Mouse (Mus musculus) embryonic facial prominence, embryonic 11.5 days (tissue): ENCODE data around the gene Rufy4. TPM values are rescaled to one million over a fixed set of nuclear protein-coding genes. Genes with fewer than 3 reads are reported as not detected.

Experiments used
- ATAC-seq: fragments of 200-750 bp; cut with Nextera tagmentation; replicated peaks from 2 replicates; pipeline ENCODE4 v1.8.0; 2017; ENCODE audit warnings: low read depth; ENCODE audit not compliant: insufficient number of reproducible peaks, low FRiP score, low TSS enrichment
- DNase-seq: peaks from one replicate; pipeline ENCODE4 v3.0.0-alpha.2; 2015; ENCODE audit warnings: low spot score
- H3K27ac ChIP-seq: fragments of 300-500 bp; sonication (generic); replicated peaks from 2 replicates; pipeline ENCODE4 v1.5.1; 2014; ENCODE audit warnings: mild to moderate bottlenecking, low read depth, low read length, control low read depth
- H3K27me3 ChIP-seq: fragments of 300-500 bp; sonication (generic); 2 replicates; pipeline ENCODE4 v1.6.1; 2014; ENCODE audit warnings: mild to moderate bottlenecking, low read length, moderate library complexity, mixed read lengths; ENCODE audit not compliant: control insufficient read depth, insufficient read depth
- H3K36me3 ChIP-seq: fragments of 300-500 bp; sonication (generic); replicated peaks from 2 replicates; pipeline ENCODE4 v1.6.1; 2014; ENCODE audit warnings: low read depth, mild to moderate bottlenecking, low read length, moderate library complexity, mixed read lengths; ENCODE audit not compliant: control insufficient read depth, insufficient read depth
- H3K4me1 ChIP-seq: fragments of 300-500 bp; sonication (generic); 2 replicates; pipeline ENCODE4 v1.6.1; 2014; ENCODE audit warnings: low read length, mixed read lengths; ENCODE audit not compliant: control insufficient read depth, insufficient read depth
- H3K4me2 ChIP-seq: fragments of 300-500 bp; sonication (generic); 2 replicates; pipeline ENCODE4 v1.6.1; 2014; ENCODE audit warnings: low read depth, mild to moderate bottlenecking, control low read depth, low read length, moderate library complexity
- H3K4me3 ChIP-seq: fragments of 300-500 bp; sonication (generic); 2 replicates; pipeline ENCODE4 v1.5.1; 2014; ENCODE audit warnings: low read depth, low read length, control low read depth
- H3K9ac ChIP-seq: fragments of 300-500 bp; sonication (generic); replicated peaks from 2 replicates; pipeline ENCODE4 v1.6.1; 2014; ENCODE audit warnings: mild to moderate bottlenecking, control low read depth, low read length
- H3K9me3 ChIP-seq: fragments of 300-500 bp; sonication (generic); replicated peaks from 2 replicates; pipeline ENCODE4 v1.6.1; 2016; ENCODE audit warnings: mild to moderate bottlenecking, low read length, inconsistent platforms, mixed read lengths; ENCODE audit not compliant: control insufficient read depth
- WGBS: fragments of 180-500 bp; shearing (Covaris S2); extraction: QIAGEN DNeasy Blood & Tissue Kit; methylation state at CpG from one replicate; pipeline ENCODE4 v1.1.7; 2014; 5-methylcytosine and 5-hydroxymethylcytosine counted together
- polyA plus RNA-seq: library from polyadenylated mRNA; unstranded; fragments of >200 nt; fragmentation: Nextera tagmentation; extraction: Ambion mirVana; gene quantifications from 2 replicates; pipeline ENCODE4 v1.2.1, GENCODE M21; 2014

Rufy4 gene
- polyA plus RNA-seq, 1 experiment from 2014 or later: 0.11 TPM

- H3K4me1 ChIP-seq: peaks cover 7% of the 10 kb centered on the region
These were observed 15.7 kb upstream of the Rufy4 start for GRCm38 (mm10) chr1:74109670-74110069.

GRCm38 (mm10) chr1:74110932-74111695 lies 14.2 kb upstream of the Rufy4 start:
- H3K36me3 ChIP-seq: no peaks in the 10 kb centered on the region
- peak overlapping the region; percentile 56; the same call in 1 of the 2 replicates for H3K27ac ChIP-seq
- 4% methylated on average over 8 of the region's 8 CpGs for WGBS
- DNase-seq: peak; percentile 71
- H3K27me3 ChIP-seq: no peaks in the 10 kb centered on the region
- no peak overlapping the region for H3K4me2 ChIP-seq
- H3K4me1 ChIP-seq: peaks cover 7% of the 10 kb centered on the region
- H3K4me3 ChIP-seq: no peak overlapping the region
- ATAC-seq: peak; percentile 78
- H3K9ac ChIP-seq: 0 out of 2 replicates have a peak overlapping the region, but pooled peaks have one; percentile 18
- no peaks in the 10 kb centered on the region for H3K9me3 ChIP-seq

More at GRCm38 (mm10) chr1:74109670-74110069, 15.7 kb upstream of the Rufy4 start:
- Histone ChIP-seq H3K9me3 (no peaks in the 10 kb centered on the region), H3K4me2 (no peak overlapping the region), H3K36me3 (no peaks in the 10 kb centered on the region), H3K27me3 (no peaks in the 10 kb centered on the region), H3K9ac (no peak overlapping the region), H3K27ac (no peak overlapping the region), H3K4me3 (no peak overlapping the region)
- WGBS: 55% methylated on average over 2 of the region's 2 CpGs
- ATAC-seq: no peak
- no peak for DNase-seq

- WGBS: 14% methylated on average over 6 of the region's 6 CpGs
- peaks cover 7% of the 10 kb centered on the region for H3K4me1 ChIP-seq
- ATAC-seq: no peak; the same call in none of the 2 replicates
These were observed 13.7 kb upstream of the Rufy4 start for GRCm38 (mm10) chr1:74111696-74112030.

GRCm38 (mm10) chr1:74113071-74113470 lies 12.3 kb upstream of the Rufy4 start:
- H3K4me3 ChIP-seq: no peak overlapping the region
- no peaks in the 10 kb centered on the region for H3K9me3 ChIP-seq
- H3K4me2 ChIP-seq: no peak overlapping the region
- no peak overlapping the region for H3K9ac ChIP-seq
- H3K4me1 ChIP-seq: peaks cover 7% of the 10 kb centered on the region
- H3K27ac ChIP-seq: no peak overlapping the region
- ATAC-seq (no peak), DNase-seq (no peak)
- no peaks in the 10 kb centered on the region for H3K27me3 ChIP-seq
- WGBS: 60% methylated on average over 3 of the region's 3 CpGs
- no peaks in the 10 kb centered on the region for H3K36me3 ChIP-seq

More at GRCm38 (mm10) chr1:74111696-74112030, 13.7 kb upstream of the Rufy4 start:
- no peak overlapping the region for H3K4me2 ChIP-seq
- no peaks in the 10 kb centered on the region for H3K9me3 ChIP-seq
- H3K27ac ChIP-seq: peak overlapping the region; percentile 56; the same call in 1 of the 2 replicates
- H3K4me3 ChIP-seq: no peak overlapping the region
- no peak for DNase-seq
- H3K36me3 ChIP-seq: no peaks in the 10 kb centered on the region
- no peaks in the 10 kb centered on the region for H3K27me3 ChIP-seq
- H3K9ac ChIP-seq: no peak overlapping the region

- no peak overlapping the region for H3K9ac ChIP-seq
- no peak for ATAC-seq
- no peaks in the 10 kb centered on the region for H3K9me3 ChIP-seq
- H3K27me3 ChIP-seq: peaks cover 7% of the 10 kb centered on the region; the same call in 1 of the 2 replicates
- H3K4me2 ChIP-seq: no peak overlapping the region
- H3K4me1 ChIP-seq: no peaks in the 10 kb centered on the region; the same call in 1 of the 2 replicates
- no peak overlapping the region for H3K27ac ChIP-seq
- 89% methylated on average over 6 of the region's 6 CpGs for WGBS
- no peak overlapping the region for H3K4me3 ChIP-seq
- DNase-seq: no peak
- no peaks in the 10 kb centered on the region for H3K36me3 ChIP-seq
These were observed 7.5 kb upstream of the Rufy4 start for GRCm38 (mm10) chr1:74117876-74118275.

GRCm38 (mm10) chr1:74119115-74119514 lies 6.2 kb upstream of the Rufy4 start:
- peaks cover 11% of the 10 kb centered on the region for H3K27me3 ChIP-seq
- H3K27ac ChIP-seq: no peak overlapping the region
- DNase-seq: no peak
- no peaks in the 10 kb centered on the region for H3K9me3 ChIP-seq
- no peak overlapping the region for H3K4me2 ChIP-seq
- no peak overlapping the region for H3K9ac ChIP-seq
- H3K36me3 ChIP-seq: no peaks in the 10 kb centered on the region
- no peaks in the 10 kb centered on the region for H3K4me1 ChIP-seq
- H3K4me3 ChIP-seq: no peak overlapping the region
- WGBS: 100% methylated on average over 1 of the region's 1 CpGs
- no peak for ATAC-seq

- Histone ChIP-seq H3K9me3 (no peaks in the 10 kb centered on the region), H3K4me1 (peaks cover 5% of the 10 kb centered on the region), H3K36me3 (no peaks in the 10 kb centered on the region), H3K27ac (no peak overlapping the region), H3K4me3 (no peak overlapping the region), H3K27me3 (peaks cover 12% of the 10 kb centered on the region), H3K9ac (no peak overlapping the region), H3K4me2 (no peak overlapping the region)
- no peak for DNase-seq
- no peak for ATAC-seq
- WGBS: 85% methylated on average over 7 of the region's 7 CpGs
These were observed 4.2 kb upstream of the Rufy4 start for GRCm38 (mm10) chr1:74121138-74121537.

- ATAC-seq: no peak
- DNase-seq: no peak
- 54% methylated on average over 9 of the region's 9 CpGs for WGBS
These were observed 3.3 kb upstream of the Rufy4 start for GRCm38 (mm10) chr1:74121821-74122576.

More at GRCm38 (mm10) chr1:74121821-74122576, 3.3 kb upstream of the Rufy4 start:
- H3K4me3 ChIP-seq: no peak overlapping the region
- no peaks in the 10 kb centered on the region for H3K36me3 ChIP-seq
- H3K4me1 ChIP-seq: peaks cover 5% of the 10 kb centered on the region
- H3K9me3 ChIP-seq: no peaks in the 10 kb centered on the region
- H3K9ac ChIP-seq: no peak overlapping the region
- H3K4me2 ChIP-seq: no peak overlapping the region
- H3K27me3 ChIP-seq: peaks cover 14% of the 10 kb centered on the region
- no peak overlapping the region for H3K27ac ChIP-seq
